Mouse (Mus musculus) spleen, postnatal 10 days (tissue): ENCODE results near the gene Gjb1.
"Not testable (repeated sequence)": the region's sequence is repeated elsewhere in the genome, so short reads cannot be mapped to it uniquely, and the experiment has no call there.

Source experiments
- DNase-seq, 2 experiments: peaks; one replicate each; pipeline ENCODE4 v3.0.0; 2021 to 2022; ENCODE audit warnings: low spot score in 2 of 2

The Gjb1 gene

DNA sequence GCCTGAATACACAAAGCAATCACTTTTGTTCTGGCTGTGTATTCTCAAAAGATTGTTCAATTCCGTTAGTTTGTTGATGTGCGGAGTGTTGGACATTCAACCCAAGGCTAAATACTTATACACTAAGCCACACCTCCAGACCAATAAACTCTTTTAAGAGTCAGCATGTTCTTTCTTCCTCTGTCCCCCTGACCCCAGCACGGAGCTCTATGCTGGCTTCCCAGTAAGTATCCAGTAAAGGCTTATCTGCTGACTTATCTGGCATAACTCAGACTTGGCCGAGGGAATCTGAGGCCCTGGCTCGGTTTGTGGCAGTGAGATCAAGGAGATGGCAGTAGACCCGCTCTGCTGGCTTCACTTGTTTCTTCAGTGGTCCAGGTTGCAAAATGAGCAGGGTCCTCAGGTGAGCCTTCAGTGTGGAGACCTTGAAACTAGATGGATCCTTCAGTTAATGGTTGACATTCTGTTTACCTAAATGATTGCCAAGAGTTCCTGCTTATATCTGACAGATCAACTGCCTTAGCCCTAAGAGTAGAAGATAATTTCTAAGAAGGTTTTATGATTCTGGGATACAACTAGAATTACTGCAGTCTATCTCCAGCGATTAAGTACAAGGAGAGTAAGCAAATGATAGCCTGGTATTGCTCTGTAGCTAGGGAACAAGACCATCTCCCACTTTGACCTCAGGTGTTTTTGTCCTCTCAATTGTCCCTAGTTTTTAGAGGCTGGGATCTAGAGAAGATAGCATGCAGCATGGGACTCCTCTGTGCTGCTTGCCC is at the start of gene Gjb1:
TSS of gene Gjb1 (plus strand) at position 189 of the 779 bp plus-strand sequence.
- DNase-seq: no peak

DNA sequence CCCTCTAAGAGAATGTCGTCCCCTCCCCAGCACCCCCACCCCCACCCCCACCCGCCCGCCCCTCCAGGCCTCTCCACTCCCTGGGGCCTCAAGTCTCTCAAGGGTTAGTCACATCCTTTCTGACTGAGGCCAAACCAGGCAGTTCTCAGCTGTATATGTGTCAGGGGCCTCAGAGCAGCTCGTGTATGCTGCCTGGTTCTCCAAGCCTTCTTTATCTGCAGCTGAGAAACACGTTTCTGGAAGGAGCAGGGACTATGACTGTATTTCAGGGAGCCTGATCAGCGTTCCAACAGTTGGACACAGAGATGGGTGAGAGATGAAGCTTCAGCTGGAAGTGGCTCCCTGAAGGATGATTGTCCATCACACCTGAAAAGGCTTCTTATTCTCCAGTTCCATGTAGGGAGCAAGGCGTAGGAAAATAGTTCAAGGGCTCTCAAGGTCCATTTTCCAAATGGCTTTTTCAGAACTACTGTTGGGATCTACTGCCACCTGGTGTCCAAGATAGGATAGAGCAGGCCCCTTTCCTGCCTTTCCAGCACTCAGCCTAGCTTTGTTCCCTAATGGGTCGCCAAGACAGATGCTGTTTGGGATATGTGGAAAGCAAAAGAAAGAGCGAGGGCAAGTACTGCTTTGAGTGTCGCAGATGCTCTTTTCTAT is 46.7 kb upstream of the Gjb1 start:
- peak; percentile 31 to 59 for DNase-seq

DNA sequence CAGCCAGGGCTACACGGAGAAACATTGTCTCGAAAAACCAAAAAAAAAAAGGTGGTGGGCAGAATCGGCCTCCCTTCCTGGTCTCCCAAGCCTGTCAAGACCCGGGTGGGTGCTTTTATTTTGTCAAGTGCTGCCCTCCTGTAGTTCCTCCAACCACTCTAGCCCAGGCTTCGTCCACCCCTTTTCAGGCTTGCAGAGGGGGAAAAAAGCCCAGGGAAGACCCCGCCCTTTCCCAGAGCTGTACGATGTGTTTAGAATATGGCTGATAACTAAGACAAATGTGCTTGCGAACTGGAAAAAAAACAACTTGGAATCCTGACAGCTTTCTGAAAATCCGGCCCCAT is 44.2 kb upstream of the Gjb1 start:
- DNase-seq: no peak

DNA sequence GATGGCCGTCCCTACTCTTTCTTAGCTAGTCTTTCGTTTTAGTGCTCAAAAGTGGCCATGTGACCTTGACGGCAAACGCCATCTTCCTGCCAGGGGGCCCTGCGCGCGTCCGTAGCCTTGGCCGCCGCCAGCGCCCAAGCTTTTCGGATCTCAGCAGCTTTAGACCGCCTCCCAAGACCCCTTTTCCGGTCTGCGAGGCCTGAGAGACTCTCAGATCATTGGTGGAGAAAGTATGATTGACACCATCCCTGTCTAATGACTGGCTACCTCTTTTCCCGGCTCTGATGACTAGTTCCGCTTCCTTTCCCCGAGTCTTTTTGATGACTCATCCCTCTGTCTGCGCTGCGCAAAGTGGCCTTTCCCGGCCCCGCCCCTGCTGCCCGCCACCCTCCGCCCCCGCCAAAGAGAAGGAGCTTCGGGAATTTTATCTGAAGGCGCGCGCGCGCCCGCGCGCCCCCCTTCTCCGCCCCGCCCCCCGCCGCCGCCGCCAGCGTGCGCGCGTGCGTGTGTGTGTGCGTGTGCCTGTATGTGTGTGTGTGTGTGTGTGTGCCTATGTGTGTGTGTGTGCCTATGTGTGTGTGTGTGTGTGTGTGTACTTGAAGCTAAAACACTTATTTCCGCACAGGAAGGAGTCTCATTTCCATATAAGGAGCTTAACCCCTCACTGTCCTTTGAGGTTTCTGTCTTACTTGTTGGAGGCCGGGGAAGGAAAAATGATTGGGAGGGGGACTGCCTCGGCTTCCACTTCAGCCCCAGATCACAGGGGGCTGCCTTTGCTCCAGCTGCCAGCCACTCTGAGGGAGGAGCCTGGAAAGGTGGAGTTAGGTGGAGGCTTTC is 43.6 kb upstream of the Gjb1 start:
- peak; percentile 70 to 83 for DNase-seq

DNA sequence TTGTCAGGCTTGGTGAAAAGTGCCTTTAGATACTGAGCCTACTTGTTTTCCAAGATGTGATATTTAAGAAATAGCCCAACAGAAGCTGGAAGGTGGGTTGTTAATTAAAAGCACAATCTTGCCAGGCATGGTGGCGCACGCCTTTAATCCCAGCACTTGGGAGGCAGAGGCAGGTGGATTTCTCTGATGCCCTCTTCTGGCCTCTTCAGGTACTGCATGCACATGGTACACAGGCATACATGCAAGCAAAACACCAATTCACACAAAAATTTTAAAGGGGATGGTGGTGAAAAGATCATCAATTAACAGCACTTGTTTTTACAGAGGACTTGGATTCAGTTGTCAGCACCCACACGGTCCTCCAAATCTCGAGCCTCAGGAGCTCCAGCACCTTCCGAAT is 41.6 kb upstream of the Gjb1 start:
- DNase-seq: peak; percentile 20 to 72

DNA sequence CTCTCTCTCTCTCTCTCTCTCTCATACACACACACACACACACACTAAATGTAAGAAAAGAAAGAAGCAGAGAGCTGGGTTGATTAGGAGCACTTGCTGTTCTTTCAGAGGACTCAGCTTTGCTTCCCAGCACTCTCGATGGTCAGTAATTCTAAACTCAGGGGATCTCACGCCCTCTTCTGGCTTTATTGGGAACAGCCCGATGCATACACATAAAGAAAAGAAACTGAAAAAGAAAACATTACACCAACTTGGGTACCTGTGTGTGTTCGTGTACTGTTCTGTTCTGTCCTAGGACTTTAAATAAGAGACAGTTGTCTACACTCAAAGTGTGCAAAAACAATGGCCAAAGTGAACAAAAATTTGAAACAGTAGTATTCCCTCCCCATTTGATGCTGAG is 37.5 kb upstream of the Gjb1 start:
- DNase-seq: no peak

DNA sequence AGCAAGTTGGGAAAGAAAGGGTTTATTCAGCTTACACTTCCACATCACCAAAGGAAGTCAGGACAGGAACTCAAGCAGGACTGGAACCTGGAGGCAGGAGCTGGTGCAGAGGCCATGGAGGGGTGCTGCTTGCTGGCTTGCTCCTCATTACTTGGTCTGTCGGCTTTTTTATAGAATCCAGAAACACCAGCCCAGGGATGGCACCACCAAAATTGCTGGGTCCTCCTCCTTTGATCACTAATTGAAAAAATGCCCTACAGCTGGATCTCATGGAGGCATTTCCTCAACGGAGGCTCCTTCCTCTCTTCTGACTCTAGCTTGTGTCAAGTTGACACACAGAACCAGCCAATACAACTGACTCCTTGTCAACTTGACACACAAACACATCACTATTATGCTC is 33.3 kb upstream of the Gjb1 start:
- DNase-seq: not testable (repeated sequence)

DNA sequence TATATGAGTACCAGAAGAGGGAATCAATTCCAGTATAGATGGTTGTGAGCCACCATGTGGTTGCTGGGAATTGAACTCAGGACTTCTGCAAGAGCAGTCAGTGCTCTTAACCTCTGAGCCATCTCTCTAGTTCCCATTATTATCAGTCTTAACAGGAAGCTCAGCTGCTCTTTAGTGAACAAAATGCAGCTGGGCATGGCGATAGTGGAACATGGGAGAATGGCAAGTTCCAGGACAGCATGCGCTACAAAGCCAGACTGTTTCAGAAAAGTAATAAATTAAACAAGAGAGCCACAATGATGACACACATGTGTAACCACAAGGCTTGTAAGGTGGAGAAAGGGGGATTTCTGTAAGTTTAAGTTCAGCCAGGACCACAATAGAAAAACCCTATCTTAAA is 30.7 kb upstream of the Gjb1 start:
- DNase-seq: no peak

DNA sequence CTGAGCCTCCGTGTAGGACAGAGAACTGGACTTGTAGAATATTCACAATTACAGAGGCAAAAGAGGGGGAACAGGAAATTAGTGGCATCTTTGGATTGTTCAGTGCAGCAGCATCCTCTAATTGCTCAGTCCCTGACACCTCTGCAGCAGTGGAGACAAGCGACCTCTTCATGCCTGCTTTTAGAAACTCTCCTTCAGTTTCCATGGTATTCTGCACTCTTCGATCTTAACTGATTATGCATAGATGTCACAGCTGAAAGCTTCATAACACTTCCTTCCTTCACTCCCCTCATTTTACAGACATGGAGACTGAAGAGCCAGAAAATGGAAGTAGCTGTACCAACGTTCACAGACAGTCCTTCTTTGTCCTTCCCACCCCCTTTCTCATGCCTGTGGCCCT is 29.7 kb upstream of the Gjb1 start:
- no peak for DNase-seq

DNA sequence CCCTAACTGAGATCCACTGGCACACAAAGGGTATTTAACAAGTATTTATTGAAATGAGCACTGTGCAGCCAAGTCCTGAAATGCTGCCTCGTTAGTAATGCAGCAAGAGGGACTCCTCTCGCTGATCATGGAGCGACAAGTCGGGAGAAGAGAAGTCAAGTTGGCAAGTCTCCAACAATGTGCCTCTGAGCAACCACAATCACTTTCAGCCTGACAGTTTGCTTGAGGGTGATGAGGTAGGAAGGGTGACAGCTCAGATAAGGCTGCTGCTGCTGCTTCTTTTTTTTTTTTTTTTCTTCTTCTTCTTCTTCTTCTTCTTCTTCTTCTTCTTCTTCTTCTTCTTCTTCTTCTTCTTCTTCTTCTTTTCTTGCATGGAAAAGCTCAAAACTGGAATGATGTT is 25.0 kb upstream of the Gjb1 start:
- DNase-seq: no peak

DNA sequence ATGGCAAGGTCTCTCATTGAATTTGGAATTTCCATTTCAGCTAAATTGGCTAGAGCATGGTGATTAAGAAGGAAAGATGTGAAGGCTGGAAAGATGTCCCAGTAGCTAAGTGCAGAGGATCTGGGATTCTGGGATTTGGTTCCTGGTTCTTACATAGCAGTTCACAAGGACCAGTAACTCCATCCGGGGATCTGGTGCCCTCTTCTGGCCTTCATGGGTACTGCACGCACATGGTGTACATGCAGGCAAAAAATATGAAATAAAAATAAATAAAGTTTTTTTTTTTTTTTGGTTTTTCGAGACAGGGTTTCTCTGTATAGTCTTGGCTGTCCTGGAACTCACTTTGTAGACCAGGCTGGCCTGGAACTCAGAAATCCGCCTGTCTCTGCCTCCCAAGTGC is 17.3 kb upstream of the Gjb1 start:
- peak; percentile 11 to 46 for DNase-seq

DNA sequence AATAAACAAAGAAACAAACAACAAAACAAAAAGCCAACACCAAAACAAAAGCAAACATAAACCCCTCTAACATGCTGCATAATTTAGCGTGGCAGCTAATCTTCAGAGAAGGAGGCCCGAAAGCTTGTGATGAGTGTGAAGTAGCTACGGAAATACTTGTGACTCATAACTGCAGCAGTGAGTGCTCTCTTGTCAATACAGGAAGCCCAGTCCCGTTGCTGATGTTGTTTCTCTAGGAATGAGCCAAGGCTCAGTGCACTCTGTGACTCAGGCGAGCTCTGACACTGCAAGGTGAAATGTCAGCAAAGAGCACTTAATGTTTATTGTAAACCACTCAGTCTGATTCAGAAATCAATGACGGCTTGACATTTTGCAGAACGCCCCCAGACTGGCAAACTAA is 7.2 kb upstream of the Gjb1 start:
- DNase-seq: no peak

DNA sequence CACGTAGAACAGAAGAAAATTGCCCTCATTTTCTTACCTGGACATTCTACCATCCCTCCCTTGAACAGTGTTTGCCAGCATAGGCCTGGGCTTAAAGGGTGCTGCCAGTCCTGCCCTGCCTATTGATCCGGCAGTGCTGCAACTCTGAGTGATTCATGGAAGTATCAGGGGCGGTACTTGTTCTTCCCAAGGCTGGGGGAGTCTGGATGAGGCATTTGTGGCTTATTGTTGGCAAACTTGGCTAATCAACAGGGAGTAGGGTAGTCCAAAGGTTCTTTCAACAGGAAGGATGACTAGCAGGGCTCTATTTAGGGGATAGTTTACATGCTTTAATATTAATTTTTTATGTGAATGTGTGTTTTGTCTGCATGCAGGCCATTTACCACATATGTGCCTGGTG is 5.6 kb upstream of the Gjb1 start:
- no peak for DNase-seq

DNA sequence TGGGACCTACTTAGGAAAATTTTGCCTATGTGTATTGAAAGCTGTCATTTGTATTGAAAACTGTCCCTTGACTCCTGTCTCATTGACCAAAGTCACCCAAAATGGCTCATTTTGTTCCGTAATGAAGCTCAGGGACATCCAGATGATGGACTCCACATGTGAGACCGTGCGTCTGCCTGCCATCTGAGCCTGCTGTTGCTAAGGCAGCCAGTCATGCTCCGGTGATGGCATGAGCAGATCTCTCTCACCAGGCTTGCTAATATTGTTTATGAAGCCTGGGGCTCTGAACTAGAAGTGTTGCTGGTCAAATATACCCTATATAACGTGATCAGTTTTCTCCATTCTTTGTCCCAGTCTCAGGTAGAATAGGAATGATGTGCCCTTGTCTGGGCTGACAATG is 3.2 kb upstream of the Gjb1 start:
- DNase-seq: no peak

DNA sequence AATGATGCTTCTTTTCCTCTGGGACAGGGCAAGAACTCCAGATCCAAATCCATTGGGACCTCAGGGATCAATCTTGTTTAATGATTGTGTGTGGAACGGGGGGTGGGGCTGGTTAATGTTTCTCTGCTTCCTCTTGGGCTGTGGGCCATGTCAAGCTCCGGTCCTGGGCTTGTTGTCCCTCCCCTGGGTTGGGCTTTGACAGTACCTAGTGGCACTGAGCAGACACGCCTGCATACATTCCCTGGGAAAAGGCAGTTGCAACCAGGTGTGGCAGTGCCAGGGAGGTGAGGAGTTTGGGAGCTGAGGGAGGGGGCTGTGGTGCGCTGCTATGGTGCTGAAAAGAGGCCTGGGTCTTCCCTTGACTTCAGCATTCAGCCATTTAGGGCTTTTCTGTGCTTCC is 898 bp downstream of the Gjb1 start:
- no peak for DNase-seq

DNA sequence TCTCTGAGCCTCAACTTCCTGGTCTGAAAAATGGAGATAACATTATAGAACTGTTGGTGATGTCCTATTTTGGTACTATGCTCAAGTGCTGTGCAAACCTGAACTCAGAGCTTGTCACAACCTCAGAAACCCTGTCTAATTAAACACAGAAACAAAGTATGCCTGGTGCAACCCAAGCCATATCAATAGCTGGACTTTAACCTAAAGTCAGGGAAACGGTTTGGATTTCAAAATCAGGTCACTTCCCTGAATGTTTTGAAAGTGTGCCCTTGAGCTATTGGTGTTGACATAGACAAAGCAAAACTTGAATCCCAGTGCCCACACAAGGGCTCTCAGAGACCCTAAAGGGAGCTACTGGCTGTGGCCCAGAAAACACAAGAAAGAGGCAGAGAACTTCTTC is 3.6 kb downstream of the Gjb1 start:
- DNase-seq: no peak

DNA sequence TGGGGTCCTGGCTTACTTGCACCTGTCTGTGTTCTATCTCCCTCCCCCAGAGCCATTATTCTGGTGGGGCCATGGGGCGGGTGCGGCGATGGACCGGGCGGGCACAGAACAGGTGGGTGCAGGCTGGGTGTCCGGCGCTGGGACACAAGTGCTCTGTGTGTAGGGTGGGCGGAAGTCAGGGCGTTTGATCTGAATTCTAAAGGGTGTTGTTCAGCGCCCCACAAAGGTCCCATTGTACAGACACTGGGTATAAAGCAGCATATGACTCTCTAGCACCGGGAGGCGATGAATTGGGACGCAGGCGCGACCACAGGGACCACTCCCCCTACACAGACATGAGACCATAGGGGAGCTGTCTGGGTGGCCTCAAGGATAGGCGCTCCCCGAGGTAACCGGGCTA is 7.3 kb downstream of the Gjb1 start:
- no peak for DNase-seq

DNA sequence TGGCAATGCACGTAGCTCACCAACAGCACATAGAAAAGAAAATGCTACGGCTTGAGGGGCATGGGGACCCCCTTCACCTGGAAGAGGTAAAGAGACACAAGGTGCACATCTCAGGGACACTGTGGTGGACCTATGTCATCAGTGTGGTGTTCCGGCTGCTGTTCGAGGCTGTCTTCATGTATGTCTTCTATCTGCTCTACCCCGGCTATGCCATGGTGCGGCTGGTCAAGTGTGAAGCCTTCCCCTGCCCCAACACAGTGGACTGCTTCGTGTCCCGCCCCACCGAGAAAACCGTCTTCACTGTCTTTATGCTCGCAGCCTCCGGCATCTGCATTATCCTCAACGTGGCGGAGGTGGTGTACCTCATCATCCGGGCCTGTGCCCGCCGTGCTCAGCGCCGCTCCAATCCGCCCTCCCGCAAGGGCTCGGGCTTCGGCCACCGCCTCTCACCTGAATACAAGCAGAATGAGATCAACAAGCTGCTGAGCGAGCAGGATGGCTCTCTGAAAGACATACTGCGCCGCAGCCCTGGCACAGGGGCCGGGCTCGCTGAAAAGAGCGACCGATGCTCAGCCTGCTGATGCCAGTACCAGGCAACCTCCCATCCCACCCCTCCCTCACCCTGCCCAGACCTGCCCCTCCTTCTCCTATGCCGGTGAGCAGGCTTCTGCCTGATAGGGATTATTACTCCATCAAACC is 8.4 kb downstream of the Gjb1 start:
- DNase-seq: no peak

DNA sequence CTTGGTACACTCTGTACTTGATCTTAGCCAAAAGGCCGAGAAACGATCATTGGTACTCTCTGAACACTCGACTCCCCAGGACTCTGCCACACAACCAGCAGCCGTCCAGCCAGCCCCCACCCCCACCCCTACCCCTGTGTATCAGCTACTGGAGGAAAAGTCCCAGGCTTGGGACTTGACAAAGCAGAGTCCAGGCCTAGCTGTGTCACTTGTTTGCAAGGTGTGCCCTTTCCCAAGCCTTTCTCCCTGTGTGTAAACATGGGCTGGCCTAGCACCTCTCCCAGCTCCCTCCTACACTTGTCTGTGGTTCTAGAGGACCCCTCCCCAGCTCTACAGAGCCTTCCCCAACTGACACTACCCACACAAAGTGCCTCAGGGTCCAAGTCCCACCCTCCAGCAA is 10.0 kb downstream of the Gjb1 start:
- DNase-seq: no peak

DNA sequence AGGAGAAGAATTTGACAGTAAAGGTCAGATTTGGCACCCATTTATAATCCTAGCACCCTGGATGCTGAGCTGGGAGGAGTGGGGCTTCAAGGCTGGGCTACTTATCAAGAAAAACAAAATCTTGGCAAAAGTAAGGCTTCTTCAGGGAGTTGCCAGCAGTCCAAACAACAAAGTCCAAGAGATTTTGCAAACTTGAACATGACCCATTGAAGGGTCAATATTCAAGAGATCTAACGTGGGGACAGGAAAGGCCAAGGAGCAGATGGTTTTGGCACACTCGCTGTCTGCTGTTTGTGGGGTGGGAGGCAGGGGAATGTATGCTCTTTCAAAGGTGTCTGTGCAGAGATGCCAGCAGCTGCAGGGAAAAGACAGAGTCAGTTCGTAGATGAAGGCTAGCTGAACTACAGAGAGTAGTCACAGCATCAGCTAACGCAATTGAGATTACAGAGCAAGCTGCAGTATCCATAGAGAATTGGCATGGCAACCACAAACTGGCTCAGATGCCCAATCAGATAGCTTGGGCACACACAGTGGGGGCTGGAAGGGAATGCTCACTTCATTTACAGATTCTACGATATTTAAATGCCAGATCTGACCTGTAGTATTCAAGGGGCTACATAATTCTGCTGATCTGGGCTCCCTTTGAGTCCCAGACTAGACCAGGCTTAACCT is 12.8 kb downstream of the Gjb1 start:
- no peak for DNase-seq

DNA sequence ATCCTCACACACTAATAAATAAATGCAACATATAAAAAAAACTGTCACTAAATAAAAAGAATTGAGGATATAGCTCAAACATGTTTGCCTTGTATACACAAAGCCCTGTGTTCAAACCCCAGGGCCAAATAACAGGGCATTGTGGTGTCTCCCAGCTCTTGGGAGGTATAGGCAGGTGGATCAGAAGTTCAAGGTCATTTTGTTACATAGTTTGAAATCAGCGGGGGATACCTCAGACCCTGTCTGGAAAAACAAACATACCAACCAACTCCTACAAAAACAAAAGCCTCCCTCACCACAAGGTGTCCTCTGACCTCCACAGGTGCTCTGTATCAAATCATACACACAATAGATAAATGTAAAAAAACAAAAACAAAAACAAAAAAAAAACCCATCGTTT is 18.2 kb downstream of the Gjb1 start:
- no peak for DNase-seq

DNA sequence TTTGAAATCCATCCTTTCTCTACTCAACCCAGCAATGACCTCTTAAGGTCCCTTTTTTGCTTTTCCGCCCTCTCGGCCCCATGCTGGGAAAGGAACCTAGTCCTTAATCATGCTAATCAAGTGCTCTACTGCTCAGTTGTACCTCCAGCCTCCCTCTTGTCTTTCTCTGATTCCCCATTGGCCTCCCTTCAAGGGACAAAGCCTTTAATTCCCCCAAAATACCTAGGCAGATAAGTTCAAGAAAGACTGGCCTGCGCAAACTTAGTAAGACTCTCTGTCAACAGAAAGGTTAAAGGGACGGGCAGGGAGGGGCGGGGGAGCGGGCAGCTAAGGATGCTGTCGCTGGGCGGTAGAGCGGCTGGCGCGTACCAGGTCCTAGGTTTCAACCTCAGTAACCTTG is 20.3 kb downstream of the Gjb1 start:
- DNase-seq: no peak
